Mouse (Mus musculus) G1E-ER4 (cell line): ENCODE data around the gene Slc7a8. TPM values are rescaled to one million over a fixed set of nuclear protein-coding genes. Genes with fewer than 3 reads are reported as not detected.

Source experiments
- GATA1 ChIP-seq: IDR thresholded peaks from one replicate; pipeline ENCODE4 v1.8.0; 2012; ENCODE audit warnings: low read length, inconsistent platforms
- polyA plus RNA-seq: library from polyadenylated mRNA; stranded (reverse); fragments of >175 nt; gene quantifications from 2 replicates; pipeline ENCODE4 v1.2.3, GENCODE M21; 2012

The Slc7a8 gene
- polyA plus RNA-seq, 1 experiment = 81.1 TPM

DNA sequence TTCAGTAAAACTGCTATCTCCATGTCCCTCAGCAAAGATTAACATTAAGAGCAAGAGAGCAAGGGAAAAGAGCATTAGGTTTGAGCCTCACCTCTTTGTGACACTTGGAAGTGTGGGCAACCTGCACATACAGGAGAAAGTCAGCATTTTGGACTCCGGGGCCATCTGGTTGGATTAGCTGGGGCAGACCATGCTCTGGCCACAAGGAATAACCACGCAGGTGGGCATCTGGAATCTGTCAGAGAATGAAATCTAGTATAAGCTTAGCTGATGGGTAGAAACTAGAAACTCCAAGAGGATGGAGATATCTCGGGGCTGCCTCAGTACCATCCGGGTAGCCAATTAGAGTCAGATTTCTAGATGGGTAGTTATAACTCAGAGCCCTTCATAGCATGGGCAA lies 85.0 kb downstream of the Slc7a8 start:
- TF ChIP-seq GATA1 = no peak

DNA sequence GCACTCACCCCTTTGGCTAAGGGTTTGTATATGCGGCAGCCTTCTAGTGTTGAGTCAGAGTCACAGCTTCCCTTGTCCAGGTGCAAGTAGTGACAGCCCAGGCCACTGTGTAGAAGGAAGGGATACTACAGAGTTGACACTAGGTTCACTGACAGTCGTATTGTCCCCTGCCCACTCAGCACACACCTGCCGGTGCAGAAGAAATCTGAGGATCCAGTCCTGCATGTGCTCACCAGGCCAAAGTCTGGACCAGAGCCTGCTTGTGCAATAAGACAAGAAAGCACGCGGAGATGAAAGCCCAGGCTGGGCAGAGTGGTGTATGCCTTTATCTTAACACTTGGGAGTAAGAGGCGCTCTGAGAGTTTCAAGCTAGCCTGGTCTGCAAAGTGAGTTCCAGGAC lies 86.7 kb downstream of the Slc7a8 start:
- no peak for TF ChIP-seq GATA1

- TF ChIP-seq GATA1 = no peak
Observed at GRCm38 (mm10) chr14:54687251-54687650, 94.5 kb downstream of the Slc7a8 start.

DNA sequence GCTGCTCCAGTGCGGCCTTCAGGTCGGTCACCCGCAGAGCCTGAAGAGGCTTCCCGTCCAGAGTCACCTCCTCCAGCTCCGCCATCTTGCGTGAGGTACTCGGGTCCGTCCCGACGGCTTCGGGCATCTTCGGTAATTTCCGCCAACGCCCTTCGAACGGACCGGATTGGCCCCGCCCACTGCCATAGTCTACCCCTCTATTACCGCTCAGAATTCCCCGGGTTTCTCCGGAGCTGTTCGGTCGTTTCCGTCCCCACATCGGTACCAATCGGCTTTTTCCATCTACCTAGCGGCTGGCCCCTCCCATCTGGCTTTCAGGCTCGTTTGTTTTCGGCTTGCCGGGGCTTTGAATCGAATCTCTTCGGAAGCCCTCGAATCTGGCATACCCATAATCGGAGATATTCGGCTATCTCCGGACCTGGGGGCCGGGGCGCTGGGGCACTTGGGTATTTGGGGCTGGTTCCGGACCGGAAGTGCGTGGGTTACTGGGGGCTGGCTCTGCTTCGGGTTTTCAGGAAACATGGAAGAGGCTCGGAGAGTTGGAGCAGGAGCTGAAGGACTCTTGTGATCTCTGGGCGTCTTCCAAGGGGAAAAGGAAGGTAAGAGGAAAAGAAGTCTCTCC lies 95.1 kb downstream of the Slc7a8 start, which contains the start of gene Acin1:
TSS of gene Acin1 (minus strand) at position 410 of the 622 bp plus-strand sequence.
- TF ChIP-seq GATA1 = no peak

- TF ChIP-seq GATA1 = peak; percentile 33
Observed at GRCm38 (mm10) chr14:54686063-54686521, 95.7 kb downstream of the Slc7a8 start, which contains the start of gene 1700123O20Rik. 1700123O20Rik (plus strand) TSS chr14:54686216.

DNA sequence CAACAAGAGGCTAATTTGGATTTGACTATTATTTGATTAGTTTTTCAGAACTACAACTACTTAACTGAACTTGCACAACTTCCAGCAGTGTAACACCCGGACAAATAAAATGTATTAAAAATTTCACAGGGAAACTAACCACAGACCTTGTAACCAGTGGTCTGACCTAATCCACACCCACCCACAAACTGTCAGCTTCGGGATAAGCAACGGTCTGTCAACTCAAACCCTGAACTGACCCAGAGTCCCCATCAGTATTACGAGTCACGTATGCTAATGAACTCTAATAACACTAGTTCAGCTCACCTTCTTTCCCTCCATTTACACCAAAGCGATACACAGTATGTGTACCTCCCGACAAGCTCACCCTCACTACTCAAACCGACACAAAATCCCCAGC lies 96.3 kb downstream of the Slc7a8 start:
- no peak for TF ChIP-seq GATA1

DNA sequence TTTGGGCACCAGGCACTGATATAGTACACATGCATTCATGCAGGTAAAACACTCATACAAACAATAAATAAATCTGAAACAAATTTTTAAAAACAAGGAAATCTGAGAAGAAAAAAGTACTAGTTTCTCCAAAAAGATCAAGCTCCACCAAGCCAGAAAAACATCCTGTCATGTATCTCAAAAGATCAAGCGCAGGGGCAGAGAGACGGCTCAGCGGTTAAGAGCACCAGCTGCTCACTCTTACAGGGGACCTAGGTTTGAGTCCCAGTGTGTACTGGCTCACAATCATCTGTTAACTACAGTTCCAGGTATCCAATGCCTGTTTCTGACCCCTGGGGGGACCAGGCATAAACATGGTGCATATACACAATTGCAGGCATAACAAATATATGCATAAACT lies 99.3 kb downstream of the Slc7a8 start:
- TF ChIP-seq GATA1 = no peak

- TF ChIP-seq GATA1 = no peak
Observed at GRCm38 (mm10) chr14:54678657-54679304, 103.0 kb downstream of the Slc7a8 start.

GRCm38 (mm10) chr14:54676290-54676689 lies 105.5 kb downstream of the Slc7a8 start:
- no peak for TF ChIP-seq GATA1

DNA sequence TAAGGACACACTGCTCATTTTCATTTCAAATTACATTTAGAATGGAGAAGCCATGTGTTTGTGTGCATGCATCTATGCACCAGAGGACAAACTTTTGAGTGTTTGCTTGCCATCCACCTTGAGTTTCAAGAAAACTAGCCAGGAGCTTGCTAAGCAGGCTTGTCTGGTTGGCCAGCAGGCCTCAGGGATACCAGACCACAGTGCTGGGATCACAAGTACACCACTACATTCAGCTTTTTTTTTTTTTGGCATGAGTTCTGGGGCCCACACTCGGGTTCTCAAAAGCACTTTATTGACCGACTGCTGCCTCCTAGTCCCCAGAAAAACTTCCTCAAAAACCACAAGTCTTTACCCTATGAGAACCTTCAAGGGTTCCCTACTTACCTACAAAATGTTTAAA lies 107.4 kb downstream of the Slc7a8 start:
- TF ChIP-seq GATA1 = no peak

Other genes with a start within 250 kb of the Slc7a8 start
- gene Haus4, start 227.3 kb downstream of the Slc7a8 start, polyA plus RNA-seq = 37.7 and 58.3 TPM in 2 replicates
- 0.08 and 0.12 TPM in 2 replicates for gene Ajuba, start 204.4 kb downstream of the Slc7a8 start, polyA plus RNA-seq
- 19.6 and 20.0 TPM in 2 replicates for gene 4931414P19Rik, start 176.0 kb downstream of the Slc7a8 start, polyA plus RNA-seq
- gene Psmb5, start 163.9 kb downstream of the Slc7a8 start, polyA plus RNA-seq = 193 and 266 TPM in 2 replicates
- not detected in 2 replicates for gene Psmb11, start 160.5 kb downstream of the Slc7a8 start, polyA plus RNA-seq
- gene Gm17606, start 141.0 kb downstream of the Slc7a8 start, polyA plus RNA-seq = not detected in 2 replicates
- 2.3 and 2.8 TPM in 2 replicates for gene Cdh24, start 140.6 kb downstream of the Slc7a8 start, polyA plus RNA-seq
- gene 1700123O20Rik, start 95.7 kb downstream of the Slc7a8 start, polyA plus RNA-seq = 6.6 and 9.8 TPM in 2 replicates
- 516 and 685 TPM in 2 replicates for gene Acin1, start 95.0 kb downstream of the Slc7a8 start, polyA plus RNA-seq
- gene Gm29776, start 83.1 kb downstream of the Slc7a8 start, polyA plus RNA-seq = not detected in 2 replicates
- not detected in 2 replicates for gene Cebpe, start 69.8 kb downstream of the Slc7a8 start, polyA plus RNA-seq
- not detected in 2 replicates for gene Rnf212b, start 32.2 kb upstream of the Slc7a8 start, polyA plus RNA-seq
- 1.5 and 1.6 TPM in 2 replicates for gene Homez, start 89.0 kb upstream of the Slc7a8 start, polyA plus RNA-seq
- gene Ppp1r3e, start 95.6 kb upstream of the Slc7a8 start, polyA plus RNA-seq = 1.3 and 2.3 TPM in 2 replicates
- 41.2 and 42.5 TPM in 2 replicates for gene Bcl2l2, start 101.4 kb upstream of the Slc7a8 start, polyA plus RNA-seq
- 5.5 and 10.3 TPM in 2 replicates for gene Gm20521, start 101.5 kb upstream of the Slc7a8 start, polyA plus RNA-seq
- gene Pabpn1, start 110.6 kb upstream of the Slc7a8 start, polyA plus RNA-seq = 412 and 528 TPM in 2 replicates
- gene Slc22a17, start 131.2 kb upstream of the Slc7a8 start, polyA plus RNA-seq = not detected in 2 replicates
- 0.04 TPM in 1 of 2 replicates, not detected in the other for gene Efs, start 144.2 kb upstream of the Slc7a8 start, polyA plus RNA-seq
- not detected in 2 replicates for gene Il25, start 150.7 kb upstream of the Slc7a8 start, polyA plus RNA-seq
- not detected in 2 replicates for gene Cmtm5, start 154.3 kb upstream of the Slc7a8 start, polyA plus RNA-seq
- gene Myh6, start 185.0 kb upstream of the Slc7a8 start, polyA plus RNA-seq = 0.01 TPM in 1 of 2 replicates, not detected in the other
- not detected in 2 replicates for gene Gm17428, start 195.0 kb upstream of the Slc7a8 start, polyA plus RNA-seq
- 0.04 and 0.05 TPM in 2 replicates for gene Myh7, start 212.7 kb upstream of the Slc7a8 start, polyA plus RNA-seq
- gene Ngdn, start 233.5 kb upstream of the Slc7a8 start, polyA plus RNA-seq = 39.2 and 43.5 TPM in 2 replicates